Mouse (Mus musculus) testis, postnatal 14 days (tissue): ENCODE measurements around the gene St5.
A peak's percentile ranks its signal among the peaks of the same experiment; 100 is the strongest.

Experiments used
- DNase-seq: peaks from one replicate; pipeline ENCODE4 v3.0.0; 2021; ENCODE audit warnings: low spot score

The St5 gene

DNA sequence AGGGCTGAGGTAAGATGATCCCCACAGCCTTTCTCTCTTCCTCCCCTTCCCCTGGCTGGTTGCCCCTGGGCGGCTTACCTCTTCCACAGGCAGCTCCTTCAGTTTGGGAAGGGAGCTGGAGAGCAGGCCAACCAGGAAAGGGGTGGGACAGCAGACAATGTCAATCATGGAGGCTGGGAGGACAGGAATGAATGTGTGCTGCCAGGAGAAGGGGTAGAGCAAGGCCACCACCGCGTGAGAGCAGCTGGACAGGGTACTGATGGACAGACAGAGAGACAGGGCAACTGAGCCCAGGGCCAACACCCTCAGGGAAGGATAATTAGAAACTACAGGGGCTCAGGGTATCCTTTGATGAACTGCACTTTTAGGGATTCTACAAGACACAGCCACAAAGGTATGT is 175.9 kb downstream of the St5 start:
- DNase-seq = no peak

DNA sequence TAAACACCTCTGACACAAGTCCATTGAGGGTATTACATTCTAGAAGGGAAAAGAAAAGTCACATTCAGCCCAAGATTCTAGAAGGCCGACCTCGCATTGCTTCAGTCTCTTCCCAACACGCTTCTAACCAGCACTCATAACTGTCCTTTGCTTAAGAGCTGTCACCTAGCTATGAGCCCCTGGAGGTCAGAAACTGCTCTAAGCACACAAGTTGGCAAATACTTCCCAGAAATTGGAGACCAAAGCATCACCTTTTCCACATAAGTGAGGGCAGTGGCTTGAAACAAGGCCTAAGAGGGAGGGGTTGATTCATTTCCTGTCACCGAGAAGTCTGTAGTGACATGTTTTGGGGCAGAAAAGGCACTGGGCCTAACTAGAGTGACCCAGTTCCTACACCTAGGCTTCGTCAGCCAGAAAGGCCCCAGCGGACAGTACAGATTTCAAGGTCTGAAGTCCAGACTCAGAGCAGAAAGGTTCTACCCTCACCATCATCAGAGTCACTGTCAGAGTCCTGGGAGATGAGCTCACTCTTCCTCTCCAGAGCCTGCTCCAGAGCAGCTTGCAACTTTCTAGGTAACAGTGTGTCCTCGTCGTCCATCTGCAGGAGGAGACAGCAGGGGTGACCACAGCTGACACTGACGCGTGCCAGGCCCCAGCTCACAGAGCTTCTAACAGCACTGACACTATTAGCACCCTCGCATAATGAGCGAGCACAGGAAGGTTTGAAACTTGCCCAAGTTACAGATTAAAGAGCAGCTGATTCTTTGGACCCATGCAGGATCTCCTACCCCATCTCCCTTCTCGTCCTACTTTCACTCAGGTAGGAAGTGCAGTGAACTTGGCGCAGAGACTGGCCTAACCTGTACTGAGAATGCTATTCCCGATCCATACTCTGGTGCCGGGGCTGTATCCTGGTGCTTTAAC is 177.4 kb downstream of the St5 start:
- no peak for DNase-seq

DNA sequence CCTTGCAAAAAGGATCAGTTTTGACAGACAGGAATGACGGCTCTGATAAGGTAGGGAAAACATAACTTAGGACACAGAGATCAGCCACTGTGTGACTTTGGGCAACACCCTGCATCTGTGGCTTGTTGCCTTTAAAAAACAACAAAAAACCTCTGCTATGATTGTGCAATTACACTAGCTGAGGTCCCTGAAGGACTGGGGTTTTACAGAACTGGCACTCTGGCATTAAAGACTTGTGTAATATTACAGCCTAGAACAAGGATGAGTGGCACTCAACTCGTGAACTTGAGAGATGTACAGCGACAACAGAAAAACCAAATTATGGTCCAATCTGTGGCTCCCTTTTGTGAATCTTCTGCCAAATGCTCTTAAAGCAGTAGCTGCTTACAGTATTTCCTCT is 178.6 kb downstream of the St5 start:
- DNase-seq = no peak

DNA sequence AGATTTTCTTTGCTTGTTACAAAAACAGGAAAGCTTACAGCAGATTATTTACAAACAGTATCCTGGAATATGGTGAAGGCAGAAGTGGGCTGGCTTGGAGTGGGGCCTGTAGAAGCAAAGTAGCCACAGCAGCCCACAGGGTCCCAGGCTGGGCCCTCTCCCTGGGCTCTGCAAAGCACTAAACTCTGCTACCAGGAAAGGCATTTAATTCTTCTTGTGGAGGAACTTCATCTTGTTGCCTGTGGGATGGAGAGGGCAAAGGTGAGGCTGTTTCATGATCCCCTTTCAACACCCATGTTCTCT is 179.0 kb downstream of the St5 start:
- DNase-seq = no peak

DNA sequence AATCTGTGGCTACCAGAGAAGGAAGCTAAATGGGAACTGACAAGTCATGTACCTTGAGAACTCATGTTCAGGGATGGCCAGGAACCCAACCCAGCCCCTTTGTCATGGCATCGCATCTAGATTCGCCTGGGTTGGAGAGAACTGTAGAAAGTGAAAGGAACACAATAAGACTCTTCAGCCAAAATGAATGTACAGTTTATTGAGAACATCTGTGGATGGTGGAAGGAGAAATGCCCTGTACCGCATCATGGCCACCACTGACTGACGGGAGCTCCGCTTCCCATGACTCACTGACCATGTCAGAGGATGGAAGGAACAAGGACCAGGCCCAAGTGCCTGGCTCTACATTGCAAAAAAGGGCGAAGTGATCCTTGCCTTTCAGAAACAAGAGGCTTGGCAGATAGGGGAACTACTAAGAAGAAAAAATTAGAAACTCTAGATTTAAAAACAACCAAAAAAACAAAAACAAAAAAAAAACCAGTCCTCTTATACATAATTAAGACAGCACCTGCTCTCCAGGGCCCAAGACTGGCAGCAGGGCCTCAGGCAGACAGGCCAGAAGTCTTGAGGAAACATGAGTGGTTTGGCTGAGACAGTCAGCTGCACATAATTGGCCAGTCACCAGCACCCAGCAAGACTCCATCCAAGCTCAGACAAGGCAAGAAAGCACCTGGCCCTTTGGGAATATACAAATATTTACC is 179.5 kb downstream of the St5 start:
- no peak for DNase-seq

DNA sequence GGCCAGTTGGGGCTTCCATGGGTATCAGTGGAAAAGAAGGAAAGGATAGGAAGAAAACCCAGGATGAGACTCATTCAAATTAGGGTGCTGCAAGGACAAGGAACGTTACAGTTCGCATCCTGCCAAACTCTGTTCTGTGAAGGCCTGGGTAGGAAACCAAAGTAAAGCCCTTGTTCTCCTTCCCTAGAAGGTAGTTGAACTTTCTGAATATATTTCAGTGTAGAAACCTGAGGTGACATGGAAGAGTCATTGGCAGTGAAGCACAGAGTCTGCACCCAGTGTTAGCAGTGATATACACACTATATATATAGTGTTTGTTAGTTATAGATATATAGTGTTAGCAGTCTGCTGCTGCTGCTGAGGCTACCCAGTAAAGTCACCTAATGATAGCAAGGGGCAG is 180.1 kb downstream of the St5 start:
- DNase-seq = no peak

DNA sequence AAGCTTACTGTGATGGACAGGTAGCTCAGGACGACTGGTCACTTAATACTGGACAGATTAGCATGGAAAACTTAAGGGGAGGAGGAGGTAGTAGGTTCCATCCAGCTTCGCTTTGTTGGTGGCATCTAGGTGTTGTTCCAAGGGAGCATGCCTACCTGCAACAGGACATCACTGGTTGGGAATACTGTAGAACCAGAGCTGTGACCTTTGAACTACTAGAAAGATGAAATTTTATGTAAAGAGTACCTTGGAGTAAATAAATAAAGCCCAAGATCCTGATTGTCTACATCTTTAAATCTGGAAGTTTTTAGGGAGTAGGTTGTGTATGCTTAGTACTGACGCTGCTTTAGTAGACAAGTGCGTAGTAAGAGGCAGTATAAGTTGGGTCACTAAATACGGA is 181.3 kb downstream of the St5 start:
- DNase-seq = no peak

DNA sequence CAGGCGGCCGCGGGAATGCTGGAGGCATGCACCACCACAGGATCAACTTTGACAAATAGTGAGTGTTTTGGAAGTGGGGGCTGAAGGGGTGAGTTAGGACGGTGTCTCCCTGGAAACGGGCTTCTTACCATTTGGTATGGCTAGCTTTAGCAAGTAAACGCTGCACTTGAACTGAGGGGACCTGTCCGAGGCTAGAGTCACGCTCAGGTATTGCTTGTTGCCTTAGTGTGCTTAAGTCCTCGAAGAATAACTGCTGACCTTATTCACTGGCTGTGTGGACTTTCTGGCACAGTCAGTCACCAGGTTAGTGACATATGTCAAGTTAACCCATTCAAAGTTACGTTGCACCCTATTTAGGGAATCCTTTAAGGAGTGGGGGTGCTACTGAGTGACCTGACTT is 183.5 kb downstream of the St5 start:
- DNase-seq = no peak

DNA sequence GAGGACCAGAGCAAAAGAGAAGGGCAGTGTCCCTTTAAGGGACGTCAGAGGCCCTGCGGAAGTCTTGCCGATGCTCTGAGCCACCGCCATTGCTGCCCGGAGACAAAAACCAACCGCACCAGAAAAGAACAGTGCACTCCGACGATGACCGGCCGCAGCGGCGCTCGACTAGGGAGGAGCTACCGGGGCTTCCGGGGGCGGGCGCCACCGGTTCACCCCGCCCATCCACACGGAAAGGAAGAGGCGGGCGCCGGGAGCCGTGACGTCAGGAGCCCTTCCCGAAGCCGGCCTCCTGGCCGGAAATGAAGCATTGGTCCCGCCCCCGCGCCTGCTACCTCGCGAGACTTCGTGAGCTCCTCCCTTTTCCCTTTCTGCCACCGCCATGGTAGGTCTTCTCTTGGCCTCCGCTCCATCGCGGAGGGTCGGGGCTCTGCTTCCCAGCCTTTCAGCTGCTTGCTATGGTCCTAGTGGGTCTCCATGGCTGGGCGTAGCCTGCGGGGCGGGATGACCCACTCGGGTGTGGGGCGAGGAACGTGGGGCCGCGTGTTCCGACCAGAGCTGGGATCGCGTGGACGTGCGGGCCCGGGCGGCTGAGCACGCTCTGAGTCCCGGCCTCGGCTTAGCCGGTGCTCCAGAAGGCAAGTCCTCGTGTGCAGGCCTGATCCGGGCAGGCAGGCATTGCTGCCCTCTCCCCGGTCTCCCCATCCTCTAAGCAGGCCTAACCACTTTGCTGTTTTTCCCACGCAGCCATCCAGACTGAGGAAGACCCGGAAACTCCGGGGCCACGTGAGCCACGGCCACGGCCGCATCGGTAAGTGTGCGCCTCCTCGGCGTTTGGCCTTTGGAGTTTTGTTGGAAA is 184.3 kb downstream of the St5 start, which contains the start of gene Rpl27a:
Gene Rpl27a (plus strand): TSS at position 310 of the 859 bp plus-strand sequence.
- peak; percentile 98 for DNase-seq

DNA sequence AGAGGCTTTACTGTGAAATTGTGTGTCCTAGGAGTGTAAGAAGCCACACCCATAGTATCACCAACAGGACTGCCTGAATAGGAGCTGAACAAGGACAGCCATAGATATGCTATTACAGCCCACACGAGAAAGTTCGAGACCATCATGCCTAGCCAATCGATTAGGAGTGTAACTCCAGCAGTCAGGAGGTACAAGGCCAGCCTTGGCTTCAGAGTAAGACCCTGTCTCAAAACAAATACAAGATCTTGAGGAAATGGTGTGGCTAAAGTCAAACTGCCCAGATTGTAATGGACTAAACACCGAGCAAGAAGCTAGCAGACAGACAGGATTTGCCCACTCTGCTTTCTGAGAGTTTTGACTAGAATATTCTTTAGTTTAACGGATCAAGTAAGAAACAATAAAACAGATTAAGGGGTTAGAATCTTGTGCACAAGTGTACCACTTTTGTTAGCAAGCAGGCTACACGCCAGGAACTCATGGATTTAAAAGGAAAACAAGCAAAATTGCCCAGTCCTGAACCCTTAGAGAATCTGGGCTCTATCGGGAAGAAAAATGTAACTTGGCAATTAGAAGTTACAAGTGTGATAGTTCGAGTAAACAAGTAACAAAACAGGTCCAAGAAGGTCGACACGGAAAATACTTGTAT is 185.2 kb downstream of the St5 start:
- no peak for DNase-seq

DNA sequence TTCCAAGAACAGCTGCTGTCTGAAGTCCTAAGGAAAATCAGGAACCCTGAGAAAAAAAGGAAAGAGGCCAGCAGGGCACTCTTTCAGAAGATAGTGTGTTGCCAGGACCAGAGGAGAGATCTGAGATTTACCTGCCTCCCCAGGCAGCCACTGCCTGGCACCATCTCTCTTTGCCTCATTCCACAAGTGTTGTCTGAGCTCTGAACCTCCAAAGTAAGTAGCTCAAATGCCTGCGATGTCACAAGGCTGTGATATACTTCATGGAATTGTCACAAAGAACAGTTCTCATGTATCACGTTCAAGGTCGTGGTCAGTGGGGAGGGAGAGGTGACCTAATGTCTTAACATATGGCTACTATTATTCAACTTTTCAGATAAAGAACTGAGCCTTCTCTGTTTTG is 186.9 kb downstream of the St5 start:
- DNase-seq = peak; percentile 45

DNA sequence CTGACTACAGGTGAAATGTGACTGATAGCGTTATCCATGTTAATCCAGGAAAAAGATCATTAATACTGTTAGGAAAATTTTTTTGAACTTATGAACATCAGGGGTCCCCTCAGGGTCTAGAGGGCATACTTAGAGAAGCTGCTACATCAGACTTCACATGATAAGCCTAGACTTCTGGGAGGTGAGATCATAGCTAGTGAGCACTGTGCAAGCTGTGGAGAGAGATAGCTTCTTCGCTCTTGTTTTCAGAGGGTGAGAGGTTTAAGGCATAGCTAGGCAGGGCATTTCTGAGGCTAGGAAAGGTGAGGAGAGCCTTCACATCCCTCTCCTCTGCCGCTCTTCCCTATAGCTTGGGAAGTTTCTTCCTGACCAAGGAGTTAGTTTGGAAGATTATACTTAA is 191.6 kb downstream of the St5 start:
- DNase-seq = no peak

DNA sequence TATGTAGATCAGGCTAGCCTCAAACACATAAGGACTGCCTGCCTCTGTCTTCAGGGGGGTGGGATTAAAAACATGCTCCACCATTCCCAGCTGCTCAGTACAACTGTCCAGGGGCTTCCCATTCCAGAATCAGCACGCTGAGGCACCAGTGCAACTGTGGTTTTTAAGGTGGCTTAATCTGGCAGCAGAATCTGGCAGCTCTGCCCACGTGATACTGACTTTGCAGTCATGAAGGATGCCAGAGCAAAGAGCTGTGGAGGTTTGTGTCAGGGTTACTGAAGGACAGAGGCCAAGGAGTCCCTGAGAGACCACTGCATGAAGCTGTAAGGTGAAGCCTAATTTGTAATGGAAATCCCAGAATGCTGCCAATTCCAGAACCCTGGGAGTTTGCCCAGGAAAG is 192.6 kb downstream of the St5 start:
- no peak for DNase-seq

DNA sequence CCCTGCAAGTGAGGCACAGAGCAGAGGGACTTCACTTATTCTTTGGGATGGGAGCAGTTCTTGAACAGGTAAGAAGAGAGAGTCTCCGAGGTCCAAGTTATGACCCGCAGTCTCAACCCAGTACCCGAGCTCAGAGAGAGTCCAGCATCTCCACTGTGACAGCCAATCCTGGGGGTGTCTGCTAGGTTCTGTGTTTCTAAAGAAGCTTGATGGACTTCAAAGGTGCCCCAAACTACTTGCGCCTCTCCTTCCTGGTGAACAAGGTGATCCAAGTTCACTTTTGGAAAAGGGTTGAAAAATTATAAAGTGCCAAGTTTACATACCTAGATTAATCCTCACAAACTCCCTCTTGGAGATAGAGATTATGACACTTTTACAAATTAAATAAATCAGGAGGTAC is 195.4 kb downstream of the St5 start, which contains the start of gene Trim66:
Gene Trim66 (minus strand): TSS at position 101 of the 400 bp plus-strand sequence.
- no peak for DNase-seq

DNA sequence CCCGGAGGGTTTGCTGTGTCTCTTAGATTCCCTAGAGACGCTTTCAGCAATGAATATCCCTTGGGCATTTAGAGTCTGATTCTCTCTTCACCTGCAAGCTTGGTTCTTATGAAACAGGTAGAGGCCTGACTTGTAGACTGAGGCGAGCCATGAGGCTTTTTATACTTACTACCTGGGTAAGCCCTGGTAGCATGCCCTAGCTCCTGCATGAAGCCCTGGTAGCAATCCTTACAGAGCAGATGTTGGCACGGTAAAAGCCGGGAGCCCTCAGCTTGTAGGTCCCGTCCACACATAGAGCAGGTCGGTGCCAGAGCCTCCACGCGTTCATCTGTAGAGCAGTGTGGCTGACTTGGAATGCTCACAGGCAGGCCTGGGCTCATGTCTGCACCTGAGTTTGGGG is 195.8 kb downstream of the St5 start:
- no peak for DNase-seq

DNA sequence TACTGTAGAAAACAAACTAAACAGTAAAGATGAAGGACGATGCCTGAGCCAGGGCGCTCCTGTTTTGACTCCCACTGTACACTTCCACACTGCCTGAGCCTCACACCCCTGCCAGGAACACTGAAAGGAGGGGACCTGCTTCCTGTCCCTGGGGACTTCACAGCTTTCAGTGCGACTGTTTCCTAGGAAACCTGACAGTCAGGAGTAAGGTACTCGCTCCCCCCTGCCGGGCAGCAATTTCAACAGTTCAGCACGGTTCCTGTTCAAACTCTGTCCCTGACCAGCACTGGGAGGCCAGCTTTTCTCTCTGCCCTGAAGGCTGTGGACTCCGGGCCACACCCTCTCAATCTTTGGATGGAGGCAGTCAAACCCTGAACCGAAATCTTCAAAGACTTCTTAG is 196.3 kb downstream of the St5 start:
- DNase-seq = no peak

DNA sequence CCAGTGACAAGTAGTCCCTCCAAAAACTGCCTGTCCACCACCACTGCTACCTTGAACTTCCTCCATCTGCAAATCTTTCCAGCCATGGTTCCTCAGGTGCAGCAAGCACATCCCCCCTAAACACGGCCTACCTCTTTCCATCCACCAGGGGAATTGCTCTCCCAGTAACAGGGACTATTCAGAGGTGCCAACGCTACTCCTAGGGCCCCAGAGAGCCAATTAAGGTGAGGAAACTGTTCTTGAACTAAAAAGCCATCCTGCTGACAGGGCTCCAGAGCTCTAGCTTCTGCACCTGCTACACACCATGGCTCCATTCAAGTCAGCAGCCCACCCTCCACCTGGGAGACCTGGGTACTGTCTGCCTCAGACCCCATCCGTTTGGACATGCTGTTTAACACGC is 205.9 kb downstream of the St5 start:
- no peak for DNase-seq

DNA sequence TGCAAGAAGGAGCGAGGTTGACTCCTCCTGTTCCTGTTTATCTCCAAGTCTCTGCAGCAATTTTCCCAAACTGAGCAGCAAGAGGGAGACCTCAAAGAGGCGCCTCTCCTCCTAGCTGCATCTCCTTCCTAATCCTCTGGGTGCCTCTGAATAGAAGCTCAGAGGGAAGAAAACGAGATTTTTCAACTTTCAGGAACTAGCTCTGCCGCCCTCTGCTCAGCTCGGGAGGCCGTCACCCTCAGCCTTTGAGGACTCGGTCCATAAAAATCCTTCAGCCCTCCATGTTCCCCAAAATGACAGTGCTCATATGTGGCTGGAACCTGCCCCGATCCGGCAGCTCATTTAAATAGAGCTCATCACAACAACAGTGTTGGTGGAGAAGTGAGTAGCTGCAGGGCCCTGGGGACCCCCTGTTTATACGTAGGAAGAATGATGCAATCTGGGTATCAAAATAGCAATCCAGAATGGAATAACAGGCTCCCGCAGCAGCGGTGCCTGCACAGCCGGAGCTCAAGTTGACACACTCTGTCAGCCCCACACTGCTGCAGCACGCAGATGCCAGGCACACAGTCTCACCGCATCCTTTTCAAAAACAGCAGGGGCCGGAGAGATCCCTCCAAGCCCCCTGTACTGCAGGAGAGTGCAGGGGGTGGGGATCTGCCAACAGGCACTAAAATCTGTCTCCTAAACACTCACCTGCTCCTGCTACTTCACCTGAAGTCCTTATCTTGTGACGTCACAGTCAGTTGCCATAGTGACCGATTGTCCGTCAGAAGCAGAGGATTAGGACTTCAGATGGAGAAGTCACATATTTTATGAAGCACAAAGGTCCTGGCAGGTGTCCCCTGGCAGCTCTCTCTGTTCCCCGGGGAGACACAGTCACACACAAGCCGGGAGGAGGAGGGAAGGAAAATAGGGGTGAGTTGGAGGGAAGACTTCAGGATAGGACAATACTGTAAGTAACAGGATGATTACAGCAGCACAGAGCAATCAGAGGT is 209.8 kb downstream of the St5 start:
- no peak for DNase-seq

DNA sequence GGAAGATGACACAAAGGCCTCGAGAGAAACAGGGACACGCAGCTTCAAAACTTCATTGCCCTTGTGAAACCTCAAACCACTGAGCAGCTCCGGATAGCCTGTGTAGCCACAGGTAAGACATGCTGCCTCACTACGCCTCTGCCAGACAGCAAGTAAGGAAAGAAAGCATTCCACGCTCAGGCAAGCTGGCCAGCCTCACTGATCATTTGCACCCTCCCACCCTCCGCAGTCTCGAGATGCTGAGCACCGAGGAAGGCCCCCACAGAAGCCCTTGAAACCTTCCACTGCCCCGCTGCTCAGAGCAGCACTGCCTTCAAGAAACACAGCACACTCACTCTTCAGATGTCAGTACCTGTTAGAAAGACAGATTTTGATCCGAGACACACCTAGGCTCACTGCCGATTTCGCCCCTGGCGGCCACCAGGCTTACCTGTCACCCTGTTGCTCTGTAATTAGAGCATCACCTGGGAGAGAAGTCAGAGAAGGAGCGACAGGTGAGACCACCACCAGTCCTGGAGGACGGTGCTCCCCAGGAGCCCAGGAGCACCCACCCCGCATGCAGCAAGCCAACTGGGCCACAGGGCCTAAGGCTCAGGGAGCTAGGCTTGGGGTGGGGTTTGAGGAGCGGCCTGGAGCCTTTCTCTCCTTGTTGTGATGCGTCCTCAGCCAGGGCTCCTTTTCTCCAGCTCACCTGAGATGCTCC is 210.6 kb downstream of the St5 start:
- DNase-seq = no peak

DNA sequence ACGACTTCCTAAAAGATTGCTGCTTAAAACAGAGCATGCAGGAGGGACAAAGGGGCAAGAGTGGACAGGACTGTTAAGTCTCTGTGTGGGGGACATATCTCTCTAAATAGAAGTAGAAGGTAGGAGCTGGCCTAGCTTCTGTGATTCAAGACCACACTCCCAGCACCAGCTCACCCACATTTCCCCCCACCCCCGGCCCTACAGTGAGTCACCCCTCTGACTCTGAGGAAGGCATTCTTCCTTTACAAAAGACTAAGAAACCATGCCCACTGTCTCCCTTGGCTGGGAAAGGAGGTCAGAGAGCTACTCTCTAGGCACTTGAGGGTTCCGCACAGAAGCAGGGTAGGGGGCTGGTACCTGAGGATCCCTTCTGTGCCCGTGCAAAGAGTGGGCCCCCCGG is 219.2 kb downstream of the St5 start:
- no peak for DNase-seq
